8 mouse cellular contexts compared by ENCODE assay signal in the genomic region with DNA sequence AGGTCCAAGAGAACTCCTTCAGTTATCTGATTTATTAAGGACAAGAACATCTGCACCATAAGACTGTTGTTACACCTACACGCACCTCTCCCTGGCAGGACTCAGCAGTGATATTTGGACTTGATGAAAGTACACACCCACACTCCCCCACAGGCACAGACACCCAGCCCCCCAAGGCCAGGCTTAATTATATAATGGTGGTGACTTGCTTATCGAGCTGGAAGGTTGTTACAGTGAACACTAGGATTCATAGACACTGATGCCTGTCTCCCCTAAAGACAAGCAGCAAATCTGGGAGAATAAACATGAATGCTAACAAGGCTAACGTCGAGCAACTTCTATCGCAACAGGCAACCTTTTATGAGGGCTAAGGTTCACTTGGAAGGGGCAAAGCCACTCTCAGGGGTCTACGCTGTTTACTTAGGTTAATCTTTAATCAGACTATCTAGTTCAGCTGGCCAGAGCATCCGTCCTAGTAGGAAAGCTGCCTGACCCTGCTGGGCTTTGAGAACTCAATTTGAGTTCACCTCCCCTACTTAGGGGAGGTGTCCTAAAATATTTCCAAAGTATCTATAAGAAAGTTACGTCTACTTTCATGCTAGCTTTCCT. TPM values are rescaled to one million over a fixed set of nuclear protein-coding genes. Genes with fewer than 3 reads are reported as not detected.
A peak's percentile ranks its signal among the peaks of the same experiment; 100 is the strongest.
DNase-seq lines count a peak whose midpoint lies in the region; ATAC-seq and TF ChIP-seq lines count a peak whose summit lies in the region.

No protein-coding gene starts in this region.

- H3K79me2 ChIP-seq in MEL (ENCODE audit: control insufficient read depth, insufficient read depth, low read length, poor library complexity) = peaks cover 27% of the 10 kb centered on the region

- H3K9me3 ChIP-seq in MEL (replicated peaks; ENCODE audit: insufficient read depth, low read length) = no peaks in the 10 kb centered on the region
- H3K9me3 ChIP-seq in hindbrain, embryonic 12.5 days (replicated peaks) = no peaks in the 10 kb centered on the region
- H3K9me3 ChIP-seq in limb, embryonic 13.5 days = no peaks in the 10 kb centered on the region

- peak; percentile 84 for DNase-seq in heart, adult 11 months
- DNase-seq in heart, postnatal 25 days (ENCODE audit: low spot score) = no peak
- no peak for DNase-seq in MEL (ENCODE audit: low read depth, low spot score)
- no peak for DNase-seq in spleen, postnatal 14 days (ENCODE audit: low spot score in 2 of 2)
- no peak for DNase-seq in gastrocnemius, postnatal 10 days
- DNase-seq in urinary bladder, postnatal 25 days (ENCODE audit: low spot score) = no peak

- peak overlapping the region; percentile 98 for H3K9ac ChIP-seq in MEL (ENCODE audit: control insufficient read depth, low read depth, low read length, poor library complexity, severe bottlenecking)
- no peak overlapping the region; the same call in 1 of the 2 replicates for H3K9ac ChIP-seq in hindbrain, embryonic 12.5 days
- H3K9ac ChIP-seq in limb, embryonic 13.5 days = peak overlapping the region; percentile 82

- peaks cover 9 to 21% of the 10 kb centered on the region in 2 experiments for H3K36me3 ChIP-seq in MEL (ENCODE audit: control insufficient read depth in 1 of 2, insufficient read depth in 2 of 2, low read length in 2 of 2)
- peaks cover 21% of the 10 kb centered on the region for H3K36me3 ChIP-seq in hindbrain, embryonic 12.5 days
- peaks cover 30% of the 10 kb centered on the region for H3K36me3 ChIP-seq in limb, embryonic 13.5 days

- 51% methylated on average over 8 of the region's 8 CpGs for WGBS in hindbrain, embryonic 12.5 days
- WGBS in limb, embryonic 13.5 days = 21% methylated on average over 8 of the region's 8 CpGs

- no peak for TF ChIP-seq RAD21 in MEL (IDR thresholded peaks at IDR 0.05; ENCODE audit: low read depth, low read length)

- TF ChIP-seq CTCF in MEL (IDR thresholded peaks at IDR 0.05 in 2 of 3, conservative IDR thresholded peaks at IDR 0.05 in 1 of 3; ENCODE audit: control insufficient read depth in 1 of 3, insufficient read depth in 1 of 3, low read depth in 2 of 3, low read length in 3 of 3, poor library complexity in 1 of 3, severe bottlenecking in 1 of 3) = no peak

- H3K4me2 ChIP-seq in hindbrain, embryonic 12.5 days (replicated peaks) = peak overlapping the region; percentile 72
- H3K4me2 ChIP-seq in limb, embryonic 13.5 days (replicated peaks) = peak overlapping the region; percentile 74

- intact Hi-C loops in heart, postnatal 25 days (cut with DNase I) = loop anchor here (5.0 to 10.0 kb wide), 2 partner anchors 164 to 487 kb away; no protein-coding TSS in a partner anchor

- no peaks in the 10 kb centered on the region for H3K27me3 ChIP-seq in MEL (ENCODE audit: control insufficient read depth in 1 of 2, insufficient read depth in 2 of 2, low read length in 2 of 2)
- no peaks in the 10 kb centered on the region for H3K27me3 ChIP-seq in hindbrain, embryonic 12.5 days
- no peaks in the 10 kb centered on the region for H3K27me3 ChIP-seq in limb, embryonic 13.5 days

- peaks cover 2 to 4% of the 10 kb centered on the region in 2 experiments; a peak in 2 of 4 replicates for H3K4me1 ChIP-seq in MEL (ENCODE audit: control insufficient read depth in 1 of 2, insufficient read depth in 2 of 2, low read length in 2 of 2)
- H3K4me1 ChIP-seq in hindbrain, embryonic 12.5 days = no peaks in the 10 kb centered on the region
- peaks cover 32% of the 10 kb centered on the region for H3K4me1 ChIP-seq in limb, embryonic 13.5 days

- ATAC-seq in hindbrain, embryonic 12.5 days (ENCODE audit: low FRiP score) = no peak
- no peak for ATAC-seq in limb, embryonic 13.5 days (ENCODE audit: low FRiP score, low read depth)

- no peak for TF ChIP-seq EP300 in MEL (IDR thresholded peaks at IDR 0.05; ENCODE audit: low read depth in 1 of 2, low read length in 2 of 2)

- H3K27ac ChIP-seq in MEL (ENCODE audit: control insufficient read depth, low read depth, low read length) = no peak overlapping the region
- H3K27ac ChIP-seq in hindbrain, embryonic 12.5 days = no peak overlapping the region
- H3K27ac ChIP-seq in limb, embryonic 13.5 days = peak overlapping the region; percentile 44; the same call in 1 of the 2 replicates

- TF ChIP-seq POLR2A in MEL (IDR thresholded peaks at IDR 0.05; ENCODE audit: control insufficient read depth in 1 of 2, insufficient read depth in 1 of 2, low read depth in 1 of 2, low read length in 2 of 2, poor library complexity in 1 of 2) = no peak

- H3K4me3 ChIP-seq in MEL (ENCODE audit: control insufficient read depth in 1 of 2, insufficient read depth in 1 of 2, low read depth in 2 of 2, low read length in 2 of 2) = peak overlapping the region; percentile 70 to 98
- peak overlapping the region; percentile 50 for H3K4me3 ChIP-seq in hindbrain, embryonic 12.5 days
- H3K4me3 ChIP-seq in limb, embryonic 13.5 days = peak overlapping the region; percentile 66

TF ChIP-seq in MEL, 35 proteins besides CTCF, POLR2A, EP300 and RAD21:
- TF ChIP-seq ZC3H11A (IDR thresholded peaks at IDR 0.05; ENCODE audit: low read depth, low read length) (no peak), NELFE (IDR thresholded peaks at IDR 0.05; ENCODE audit: low read depth, low read length) (no peak), MEF2A (IDR thresholded peaks at IDR 0.05; ENCODE audit: extremely low read depth, insufficient replicate concordance, low read depth, low read length, poor library complexity, severe bottlenecking) (no peak), GATA1 (IDR thresholded peaks at IDR 0.05; ENCODE audit: low read depth, low read length) (no peak), CHD1 (IDR thresholded peaks at IDR 0.05; ENCODE audit: low read depth, low read length) (no peak), MXI1 (IDR thresholded peaks at IDR 0.05; ENCODE audit: low read depth, low read length) (no peak), JUND (IDR thresholded peaks at IDR 0.05; ENCODE audit: low read depth, low read length) (no peak), ZNF384 (IDR thresholded peaks at IDR 0.05; ENCODE audit: low read depth, low read length) (no peak), MAFK (IDR thresholded peaks at IDR 0.05; ENCODE audit: borderline replicate concordance, low read depth, low read length) (no peak), TCF12 (IDR thresholded peaks at IDR 0.05; ENCODE audit: low read depth, low read length) (no peak), ETS1 (IDR thresholded peaks at IDR 0.05; ENCODE audit: low read depth, low read length) (no peak), USF2 (IDR thresholded peaks at IDR 0.05; ENCODE audit: borderline replicate concordance in 1 of 2, insufficient read depth in 1 of 2, low read depth in 1 of 2, low read length in 2 of 2) (no peak), USF1 (IDR thresholded peaks at IDR 0.05; ENCODE audit: low read depth, low read length) (no peak), ELF1 (IDR thresholded peaks at IDR 0.05; ENCODE audit: low read depth, low read length) (no peak)

RNA-seq across cellular contexts. Expression of gene Net1, which starts 26.4 kb away (rescaled TPM):
- total RNA-seq in heart, postnatal 25 days (2021) = 10 to 100 TPM; 19.8 to 20.0 TPM
- total RNA-seq in MEL (2012; rRNA removed) = 29.2 and 29.8 TPM in 2 replicates
- polyA plus RNA-seq in MEL (2012; ENCODE audit: insufficient read depth in 1 of 2, insufficient read length in 2 of 2, low read depth in 1 of 2, low replicate concordance in 2 of 2, missing spikeins in 1 of 2) = 100 to 1,000 TPM in 1 of 2 experiments, 10 to 100 TPM in 1; 63.2 to 125 TPM
- 38.0 and 56.8 TPM in 2 replicates for polyA plus RNA-seq in hindbrain, embryonic 12.5 days (2016; fragmentation: Nextera tagmentation; extraction: Ambion mirVana)
- polyA plus RNA-seq in limb, embryonic 13.5 days (2015; fragmentation: Nextera tagmentation; extraction: Ambion mirVana) = 144 and 162 TPM in 2 replicates
- 10 to 100 TPM; 48.0 to 48.7 TPM for total RNA-seq in gastrocnemius, postnatal 10 days (2021)

RNA-seq across cellular contexts. Expression of gene Tubal3, which starts 26.5 kb away (rescaled TPM):
- not detected for total RNA-seq in heart, postnatal 25 days (2021)
- not detected in 2 replicates for total RNA-seq in MEL (2012; rRNA removed)
- polyA plus RNA-seq in MEL (2012; ENCODE audit: insufficient read depth in 1 of 2, insufficient read length in 2 of 2, low read depth in 1 of 2, low replicate concordance in 2 of 2, missing spikeins in 1 of 2) = not detected
- polyA plus RNA-seq in hindbrain, embryonic 12.5 days (2016; fragmentation: Nextera tagmentation; extraction: Ambion mirVana) = not detected in 2 replicates
- polyA plus RNA-seq in limb, embryonic 13.5 days (2015; fragmentation: Nextera tagmentation; extraction: Ambion mirVana) = not detected in 2 replicates
- not detected for total RNA-seq in gastrocnemius, postnatal 10 days (2021)

RNA-seq across cellular contexts. Expression of gene Calm5, which starts 37.6 kb away (rescaled TPM):
- not detected for total RNA-seq in heart, postnatal 25 days (2021)
- total RNA-seq in MEL (2012; rRNA removed) = not detected in 2 replicates
- not detected for polyA plus RNA-seq in MEL (2012; ENCODE audit: insufficient read depth in 1 of 2, insufficient read length in 2 of 2, low read depth in 1 of 2, low replicate concordance in 2 of 2, missing spikeins in 1 of 2)
- not detected in 2 replicates for polyA plus RNA-seq in hindbrain, embryonic 12.5 days (2016; fragmentation: Nextera tagmentation; extraction: Ambion mirVana)
- not detected in 2 replicates for polyA plus RNA-seq in limb, embryonic 13.5 days (2015; fragmentation: Nextera tagmentation; extraction: Ambion mirVana)
- not detected for total RNA-seq in gastrocnemius, postnatal 10 days (2021)

RNA-seq across cellular contexts. Expression of gene Ucn3, which starts 53.6 kb away (rescaled TPM):
- total RNA-seq in heart, postnatal 25 days (2021) = not detected
- total RNA-seq in MEL (2012; rRNA removed) = not detected in 2 replicates
- not detected for polyA plus RNA-seq in MEL (2012; ENCODE audit: insufficient read depth in 1 of 2, insufficient read length in 2 of 2, low read depth in 1 of 2, low replicate concordance in 2 of 2, missing spikeins in 1 of 2)
- not detected in 2 replicates for polyA plus RNA-seq in hindbrain, embryonic 12.5 days (2016; fragmentation: Nextera tagmentation; extraction: Ambion mirVana)
- polyA plus RNA-seq in limb, embryonic 13.5 days (2015; fragmentation: Nextera tagmentation; extraction: Ambion mirVana) = 0.13 TPM in 1 of 2 replicates, not detected in the other
- not detected for total RNA-seq in gastrocnemius, postnatal 10 days (2021)

RNA-seq across cellular contexts. Expression of gene Calm4, which starts 54.0 kb away (rescaled TPM):
- not detected for total RNA-seq in heart, postnatal 25 days (2021)
- total RNA-seq in MEL (2012; rRNA removed) = not detected in 2 replicates
- not detected for polyA plus RNA-seq in MEL (2012; ENCODE audit: insufficient read depth in 1 of 2, insufficient read length in 2 of 2, low read depth in 1 of 2, low replicate concordance in 2 of 2, missing spikeins in 1 of 2)
- polyA plus RNA-seq in hindbrain, embryonic 12.5 days (2016; fragmentation: Nextera tagmentation; extraction: Ambion mirVana) = not detected in 2 replicates
- polyA plus RNA-seq in limb, embryonic 13.5 days (2015; fragmentation: Nextera tagmentation; extraction: Ambion mirVana) = 0.64 TPM in 1 of 2 replicates, not detected in the other
- not detected for total RNA-seq in gastrocnemius, postnatal 10 days (2021)
